Mouse (Mus musculus): ENCODE results near the gene Sgf29. TPM values are rescaled to one million over a fixed set of nuclear protein-coding genes. Genes with fewer than 3 reads are reported as not detected.
A peak's percentile ranks its signal among the peaks of the same experiment; 100 is the strongest.

Sgf29 gene
- total RNA-seq, 2 experiments from 2014 or later = 27.8 to 28.4 TPM

DNA sequence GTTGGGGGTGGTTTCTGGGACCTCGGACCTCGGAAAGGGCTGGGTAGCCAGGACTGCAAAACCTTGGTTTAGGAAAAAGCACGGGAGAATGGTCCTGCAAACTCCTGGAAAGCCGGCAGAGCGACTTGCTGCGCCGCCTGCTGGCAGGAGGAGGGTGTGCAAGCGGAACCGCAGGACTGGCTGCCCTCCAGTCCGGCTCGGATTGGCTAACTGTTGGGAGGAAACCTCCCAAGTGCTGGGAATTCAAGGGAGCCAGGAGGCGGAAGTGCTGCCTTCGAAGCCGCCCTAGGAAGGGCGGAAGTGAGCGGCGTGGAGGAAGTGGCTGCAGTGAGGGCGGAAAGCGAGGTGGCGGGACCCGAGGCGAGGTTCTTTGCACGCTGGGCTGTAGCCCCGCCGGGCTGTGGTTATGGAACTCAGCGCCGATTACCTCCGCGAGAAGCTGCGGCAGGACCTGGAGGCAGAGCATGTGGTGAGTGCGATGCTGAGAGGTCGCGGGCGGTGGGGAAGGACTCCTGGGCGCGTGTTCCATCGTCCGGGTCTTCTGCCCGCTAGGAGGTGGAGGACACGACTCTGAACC is 46.6 kb downstream of the Sgf29 start, which contains the start of gene Slx1b:
Gene Slx1b (minus strand): TSS at position 154 of the 577 bp plus-strand sequence.
- peak; percentile 96 to 98 for DNase-seq (ENCODE audit: low spot score in 2 of 2)
- H3K27ac ChIP-seq = peak within 1 kb of the TSS; percentile 97
- TF ChIP-seq CTCF (conservative IDR thresholded peaks at IDR 0.05) = peak; percentile 89
- H3K4me3 ChIP-seq = peak within 1 kb of the TSS; percentile 95

DNA sequence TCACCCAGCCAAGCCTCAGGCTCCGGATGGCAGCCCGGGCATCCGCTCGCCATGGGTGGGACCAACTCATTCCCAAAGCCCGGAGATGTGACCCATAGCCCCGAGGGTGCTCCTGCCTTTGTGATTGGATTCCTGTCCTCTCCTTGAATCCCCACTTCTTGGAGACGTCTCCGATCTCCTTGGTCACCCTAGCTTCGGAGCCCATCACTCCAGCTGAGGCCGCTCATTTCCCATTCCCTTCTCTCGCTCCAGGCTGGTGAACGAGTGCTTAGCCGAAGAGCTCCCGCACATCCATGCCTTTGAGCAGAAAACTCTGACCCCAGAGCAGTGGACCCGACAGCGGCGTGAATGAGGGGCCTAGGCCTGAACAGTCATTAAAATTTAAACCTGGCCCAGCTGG is 47.2 kb downstream of the Sgf29 start:
- no peak for DNase-seq (ENCODE audit: low spot score in 2 of 2)
- TF ChIP-seq CTCF (conservative IDR thresholded peaks at IDR 0.05) = no peak
- Histone ChIP-seq H3K4me3 (peak overlapping the region; percentile 95), H3K27ac (peak overlapping the region; percentile 80)

DNA sequence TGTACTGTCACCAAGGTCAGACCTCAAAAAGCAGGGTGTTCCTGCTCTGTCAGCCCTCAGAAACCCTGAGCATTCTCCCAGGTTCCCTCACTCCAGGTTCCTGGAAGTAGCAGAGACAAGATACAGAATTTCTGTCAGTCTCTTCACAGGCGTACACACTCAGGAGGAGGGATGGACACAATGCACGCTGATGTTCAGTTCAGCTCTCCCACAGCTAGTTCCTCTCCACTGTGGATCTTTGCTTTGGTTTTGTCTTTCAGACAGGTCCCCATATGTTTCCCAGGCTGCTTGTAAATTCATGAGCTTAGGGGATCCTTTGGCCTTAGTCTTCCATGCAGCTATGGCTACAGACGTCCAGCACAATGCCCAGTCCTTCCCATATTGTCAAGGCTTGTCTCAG is 47.8 kb downstream of the Sgf29 start:
- H3K4me3 ChIP-seq = peak overlapping the region; percentile 95; the same call in 1 of the 2 replicates
- DNase-seq (ENCODE audit: low spot score in 2 of 2) = no peak
- H3K27ac ChIP-seq = peak overlapping the region; percentile 80; the same call in 1 of the 2 replicates
- TF ChIP-seq CTCF (conservative IDR thresholded peaks at IDR 0.05) = no peak

DNA sequence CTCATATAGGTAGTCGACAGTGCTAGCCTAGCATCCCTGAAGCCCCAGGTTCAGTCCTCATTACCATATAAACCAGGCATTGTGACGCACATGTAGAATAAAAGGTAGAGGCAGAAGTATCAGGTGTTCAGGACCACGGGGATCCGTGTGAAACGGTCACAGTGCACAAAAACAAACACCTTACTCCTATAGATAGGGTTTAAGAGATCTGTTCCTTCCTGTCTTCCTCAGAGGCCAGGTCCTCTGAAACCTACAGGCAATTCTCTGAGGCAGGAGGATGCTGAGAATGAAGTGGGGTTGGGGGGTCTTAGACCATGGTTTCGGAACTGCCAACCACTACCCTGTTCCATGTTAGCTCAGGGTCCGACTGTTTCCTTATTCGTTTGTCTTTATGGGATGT is 48.7 kb downstream of the Sgf29 start:
- Histone ChIP-seq H3K4me3 (no peak overlapping the region), H3K27ac (no peak overlapping the region)
- TF ChIP-seq CTCF (conservative IDR thresholded peaks at IDR 0.05) = no peak
- no peak for DNase-seq (ENCODE audit: low spot score in 2 of 2)

DNA sequence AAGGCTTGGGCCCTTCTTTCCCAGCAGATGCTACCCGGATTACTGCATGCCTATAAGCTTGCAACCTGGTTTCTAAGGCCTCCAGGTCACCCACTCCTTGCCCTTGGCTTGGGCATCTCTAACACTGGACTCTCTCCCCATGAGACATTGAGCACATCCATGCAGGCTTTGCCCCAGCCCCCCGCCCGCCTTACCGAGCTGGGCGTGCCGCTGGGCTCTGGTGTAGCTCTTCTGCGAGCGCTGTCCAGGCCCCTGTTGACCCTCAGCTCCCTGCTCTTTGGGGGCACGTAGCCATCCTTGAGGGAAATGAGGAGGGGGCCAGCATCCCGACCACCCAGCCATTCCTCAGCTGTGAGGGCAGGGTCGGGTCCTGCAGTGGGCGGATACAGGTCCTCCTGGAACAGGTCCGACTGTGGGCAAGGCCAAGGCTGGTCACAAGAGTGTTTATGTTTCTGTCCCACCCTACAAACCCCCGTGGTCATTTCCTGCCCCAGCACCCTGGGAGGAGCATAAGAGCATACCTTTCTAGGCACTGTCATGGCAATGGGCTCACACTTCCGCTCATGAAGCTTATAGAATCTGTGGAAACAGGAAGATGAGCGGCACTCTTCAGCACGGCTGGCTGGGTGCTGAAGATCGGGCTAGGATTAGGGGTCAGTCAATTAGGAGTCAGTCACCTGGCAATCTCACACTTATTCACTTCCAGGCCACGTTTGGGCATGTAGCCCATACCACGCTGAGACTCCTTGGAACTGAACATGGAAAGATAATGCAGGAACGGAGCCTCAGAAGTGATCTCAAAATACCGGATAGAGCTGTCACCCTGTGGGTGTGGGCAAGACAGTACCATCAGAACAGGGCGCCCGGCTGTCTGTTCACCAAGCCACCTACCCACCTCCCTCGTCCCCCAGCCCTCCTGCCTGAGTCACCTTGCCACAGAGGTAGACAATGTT is 51.2 kb downstream of the Sgf29 start:
- peak overlapping the region; percentile 76 for H3K4me3 ChIP-seq
- peak overlapping the region; percentile 97; the same call in 1 of the 2 replicates for H3K27ac ChIP-seq
- no peak for DNase-seq (ENCODE audit: low spot score in 2 of 2)
- no peak for TF ChIP-seq CTCF (conservative IDR thresholded peaks at IDR 0.05)

DNA sequence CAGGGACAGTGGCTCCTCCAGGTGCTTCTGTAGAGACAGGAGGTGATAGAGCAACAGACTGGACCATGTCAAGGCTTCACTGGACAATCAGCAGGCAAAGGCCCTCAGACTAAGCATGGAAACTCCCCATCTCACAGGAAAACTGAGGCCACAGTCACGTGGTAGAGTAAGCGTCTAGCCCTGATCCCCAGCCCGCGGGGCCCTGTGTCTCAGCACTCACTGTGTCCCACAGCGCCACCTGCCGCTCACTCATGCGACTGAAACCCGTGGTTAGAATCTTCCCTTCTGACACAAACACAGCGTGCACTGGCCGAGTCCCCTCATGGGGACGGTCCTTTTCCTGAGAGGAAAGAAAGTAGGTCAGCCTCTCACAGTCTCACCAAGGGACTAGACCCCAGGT is 52.0 kb downstream of the Sgf29 start:
- Histone ChIP-seq H3K4me3 (peak overlapping the region; percentile 76), H3K27ac (peak overlapping the region; percentile 97)
- peak; percentile 95 for TF ChIP-seq CTCF (conservative IDR thresholded peaks at IDR 0.05)
- DNase-seq (ENCODE audit: low spot score in 2 of 2) = peak; percentile 90 to 96

DNA sequence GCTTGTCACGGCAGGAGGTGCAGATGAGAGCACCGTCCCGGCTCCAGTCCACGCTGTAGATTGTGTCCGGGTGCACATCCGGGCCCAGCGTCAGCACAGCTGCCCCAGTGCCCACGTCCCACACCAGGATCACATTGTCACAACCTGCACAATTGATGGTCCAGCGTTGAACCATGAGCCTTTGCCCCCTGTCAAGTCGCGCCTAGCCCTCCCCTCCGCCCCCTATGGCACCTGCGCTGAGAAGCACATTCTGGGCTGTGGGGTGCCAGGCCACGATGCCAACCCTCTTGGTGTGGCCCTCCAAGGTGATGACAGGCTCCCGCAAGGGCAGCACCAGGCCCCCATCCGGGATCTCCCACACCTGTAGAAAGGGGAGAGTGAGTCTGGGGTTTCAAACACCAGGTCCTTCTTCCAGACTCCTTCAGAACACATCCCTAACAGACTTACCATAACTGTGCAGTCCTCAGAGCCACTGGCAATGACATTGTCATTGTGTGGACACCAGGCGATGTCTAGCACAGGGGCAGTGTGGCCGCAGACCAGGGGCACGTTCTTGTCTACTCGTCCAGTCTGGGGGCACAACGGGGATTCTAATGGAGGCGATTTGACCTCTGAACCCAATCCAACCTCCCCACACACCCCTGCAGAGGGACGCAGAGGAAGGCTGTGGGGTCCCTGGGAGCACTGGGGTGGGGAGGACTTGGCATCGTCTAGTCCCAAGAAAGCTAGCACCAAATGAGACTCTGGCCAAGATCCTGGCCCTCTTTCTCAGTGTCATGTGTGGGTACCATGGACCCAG is 52.6 kb downstream of the Sgf29 start:
- TF ChIP-seq CTCF (conservative IDR thresholded peaks at IDR 0.05) = no peak
- Histone ChIP-seq H3K4me3 (peak overlapping the region; percentile 76), H3K27ac (peak overlapping the region; percentile 97)
- no peak for DNase-seq (ENCODE audit: low spot score in 2 of 2)

DNA sequence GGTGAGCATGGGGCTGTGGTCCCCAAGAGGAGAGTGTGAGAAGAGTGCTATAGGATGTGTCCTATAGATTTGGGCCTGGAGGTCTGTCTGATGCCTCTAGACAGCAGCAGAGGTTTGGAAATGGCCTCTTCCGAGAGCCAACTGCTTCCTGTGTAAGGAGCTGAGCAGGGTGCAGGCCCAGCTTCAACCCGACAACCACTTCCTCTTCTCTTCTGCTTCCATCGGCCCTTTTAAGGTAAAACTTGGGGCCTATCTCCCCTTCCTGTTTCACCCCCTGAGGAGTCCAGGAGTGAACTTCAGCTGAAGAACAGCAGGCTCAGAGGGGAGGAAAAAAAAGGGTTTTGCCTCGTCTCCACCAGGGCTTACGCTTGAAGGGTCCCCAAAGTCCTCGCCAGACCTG is 53.2 kb downstream of the Sgf29 start:
- DNase-seq (ENCODE audit: low spot score in 2 of 2) = no peak
- Histone ChIP-seq H3K4me3 (peak overlapping the region; percentile 76), H3K27ac (peak overlapping the region; percentile 97)
- TF ChIP-seq CTCF (conservative IDR thresholded peaks at IDR 0.05) = no peak

DNA sequence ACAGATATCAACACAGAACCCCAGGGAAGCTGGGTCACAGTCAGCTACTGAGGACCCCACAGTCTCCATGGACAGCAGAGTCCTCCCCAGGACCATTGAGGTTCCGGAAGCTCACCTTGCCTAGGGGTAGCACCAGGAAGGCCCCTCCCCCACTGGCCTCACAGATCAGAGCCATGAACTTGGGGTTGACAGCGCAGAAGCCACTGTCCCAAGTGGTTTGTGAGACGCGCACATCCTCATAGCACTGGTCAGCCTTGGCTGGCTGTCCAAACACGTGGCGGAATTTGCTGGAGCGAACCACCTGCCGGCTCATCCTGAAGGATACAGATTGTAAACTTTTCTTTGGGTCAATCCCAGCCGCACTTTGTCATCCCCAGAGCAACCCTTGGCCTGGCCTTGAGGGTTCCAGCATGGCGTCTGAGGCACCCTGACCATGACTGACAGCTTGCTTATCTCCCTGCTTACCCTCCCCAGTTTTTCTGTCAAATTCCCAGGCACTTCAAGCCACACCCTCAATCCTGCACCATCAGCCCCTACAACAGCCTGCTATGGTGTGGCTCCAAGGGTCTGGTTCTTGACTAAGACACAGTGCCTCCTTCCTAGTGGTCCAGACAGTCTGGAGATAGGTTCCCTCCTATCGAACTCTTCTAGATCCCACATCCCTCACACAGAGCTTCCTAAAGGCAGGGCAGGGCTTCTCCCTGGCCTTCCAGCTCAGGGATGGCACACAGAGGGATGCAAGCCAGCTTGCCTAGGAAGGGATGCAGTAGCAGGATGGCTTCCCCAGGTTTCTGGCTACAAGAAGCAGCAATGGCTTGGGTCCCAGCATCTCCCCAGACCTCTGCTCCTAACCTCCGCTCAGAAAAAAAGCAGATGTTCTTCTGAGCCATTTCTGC is 54.0 kb downstream of the Sgf29 start:
- DNase-seq (ENCODE audit: low spot score in 2 of 2) = no peak
- no peak for TF ChIP-seq CTCF (conservative IDR thresholded peaks at IDR 0.05)
- peak overlapping the region; percentile 97 for H3K27ac ChIP-seq
- H3K4me3 ChIP-seq = peak overlapping the region; percentile 76

DNA sequence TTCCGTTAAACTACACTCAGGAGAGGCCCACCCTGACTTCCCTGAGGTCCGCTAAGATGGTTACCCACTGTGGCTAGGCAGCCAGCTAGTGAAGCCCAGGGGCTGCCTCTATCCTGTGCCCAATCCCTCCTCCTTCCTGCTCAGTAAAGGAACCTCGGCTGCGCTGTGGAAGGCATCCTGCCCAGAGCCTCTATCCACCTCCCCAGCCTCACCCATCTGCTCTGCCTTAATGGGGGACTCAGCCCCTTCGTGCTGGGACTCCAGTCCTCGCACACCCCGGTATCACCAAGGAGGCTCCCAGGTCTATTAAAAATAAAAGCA is 54.6 kb downstream of the Sgf29 start:
- peak overlapping the region; percentile 97 for H3K27ac ChIP-seq
- DNase-seq (ENCODE audit: low spot score in 2 of 2) = peak in 1 of 2 experiments; percentile 36

DNA sequence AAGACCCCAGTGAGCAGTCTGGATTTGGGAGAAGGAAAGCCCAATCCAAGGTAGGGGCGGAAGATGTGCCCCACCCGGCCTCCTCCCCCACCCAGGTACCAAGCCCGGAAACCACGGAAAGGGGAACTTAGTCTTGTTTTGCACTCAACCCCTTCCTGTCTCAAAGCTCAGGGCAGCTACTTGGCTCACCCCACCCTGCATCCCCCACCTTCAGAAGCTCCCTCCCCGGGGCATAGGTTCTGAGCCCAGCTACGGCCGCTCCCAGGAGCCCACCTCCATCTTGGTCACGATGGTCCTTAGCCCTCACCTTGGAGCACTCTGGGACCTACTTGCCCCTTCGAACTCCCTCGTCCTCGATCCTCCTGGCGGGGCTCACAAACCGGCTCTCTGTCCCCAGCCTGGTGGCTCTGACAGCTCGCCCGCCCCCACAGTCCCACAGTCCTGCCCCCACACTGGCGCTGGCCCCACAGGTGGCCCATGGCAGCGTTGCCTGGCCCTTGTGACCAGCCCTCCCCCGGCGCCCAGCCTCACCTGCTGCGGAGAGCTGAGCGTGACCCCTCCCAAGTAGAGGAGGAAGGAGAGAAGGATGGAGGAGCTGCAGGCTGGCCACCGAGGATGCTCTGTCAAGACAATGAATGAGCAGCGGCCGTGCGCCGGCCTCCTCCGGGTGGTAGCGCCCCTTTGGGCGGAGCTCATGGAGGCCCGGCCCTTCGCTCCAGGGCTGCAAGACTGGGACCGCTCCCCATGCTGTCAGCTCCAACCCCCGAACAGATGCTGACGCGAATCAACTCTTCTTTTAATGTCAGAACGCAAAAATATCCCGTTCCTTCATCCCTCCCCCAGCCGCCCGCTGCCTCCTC is 55.2 kb downstream of the Sgf29 start:
- TF ChIP-seq CTCF (conservative IDR thresholded peaks at IDR 0.05) = peak; percentile 41
- peak; percentile 92 to 94 for DNase-seq (ENCODE audit: low spot score in 2 of 2)
- Histone ChIP-seq H3K4me3 (peak overlapping the region; percentile 76), H3K27ac (peak overlapping the region; percentile 97)

More for the DNA sequence above, 54.6 kb downstream of the Sgf29 start:
- no peak for TF ChIP-seq CTCF (conservative IDR thresholded peaks at IDR 0.05)
- peak overlapping the region; percentile 76 for H3K4me3 ChIP-seq
